Mouse (Mus musculus): ENCODE measurements at regions not wholly inside any gene's neighbourhood (a gene's known extent, or its start where the extent isn't known, plus 50 kb on each side); places are given as distances from the start of the nearest gene placed in this dataset.

DNA sequence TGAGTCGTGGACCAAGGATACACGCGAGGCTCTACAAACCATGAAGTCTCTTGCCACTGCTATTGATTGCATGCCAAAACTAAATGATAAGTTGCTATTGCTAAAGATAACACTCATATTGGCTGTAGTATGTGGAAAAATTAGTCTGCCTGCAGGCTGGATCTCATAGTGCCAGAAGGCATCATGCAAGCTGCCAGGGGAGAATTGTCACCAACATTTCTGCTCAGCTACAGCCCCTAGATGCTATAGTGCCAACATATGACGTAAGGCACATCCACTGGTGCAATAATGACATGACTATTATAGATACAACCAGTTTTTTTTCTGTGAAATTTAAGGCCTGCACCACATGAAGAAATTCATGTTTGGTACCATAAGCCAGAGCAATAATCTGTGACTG is 427.1 kb downstream of the Dad1 start:
- TF ChIP-seq POLR2A (IDR thresholded peaks at IDR 0.05; ENCODE audit: borderline replicate concordance, insufficient read depth, low read length) (no peak), CTCF (IDR thresholded peaks at IDR 0.05; ENCODE audit: borderline replicate concordance, insufficient read depth, low read depth, low read length) (no peak)

Measured in cerebellum, adult 2 months (tissue).